Mouse (Mus musculus) left cerebral cortex, adult 18-20 months (tissue): ENCODE measurements around the gene Irak3. TPM values are rescaled to one million over a fixed set of nuclear protein-coding genes. Genes with fewer than 3 reads are reported as not detected.

Experiments used
- DNase-seq, 2 experiments: peaks; one replicate each; pipeline ENCODE4 v3.0.0; 2021 to 2022; ENCODE audit warnings: low spot score in 2 of 2, mixed read lengths in 1 of 2
- total RNA-seq, 2 experiments: library from RNA; stranded (reverse); gene quantifications; 2 replicates each; pipeline ENCODE4 v1.2.3; 2021

Irak3 gene
- total RNA-seq, 2 experiments from 2014 or later: 0.79 to 1.2 TPM

GRCm38 (mm10) chr10:120111691-120112319 lies 90.1 kb downstream of the Irak3 start:
- DNase-seq: no peak

DNA sequence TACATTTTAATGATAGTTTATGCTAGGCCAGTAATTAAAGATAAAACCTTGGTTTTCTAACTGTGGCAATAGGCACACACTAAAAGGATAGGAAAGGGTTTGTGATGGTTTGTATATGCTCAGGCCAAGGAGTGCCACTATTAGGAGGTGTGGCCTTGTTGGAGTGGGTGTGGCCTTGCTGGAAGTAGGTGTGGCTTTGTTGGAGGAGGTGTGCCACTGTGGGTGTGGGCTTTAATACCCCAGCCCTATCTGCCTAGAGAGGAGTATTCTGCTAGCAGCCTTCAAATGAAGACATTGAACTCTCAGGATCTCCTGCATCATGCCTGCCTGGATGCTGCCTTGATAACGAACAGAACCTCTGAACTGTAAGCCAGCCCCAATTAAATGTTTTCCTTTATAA lies 101.1 kb downstream of the Irak3 start:
- no peak for DNase-seq

- no peak for DNase-seq
Observed at GRCm38 (mm10) chr10:120097564-120097963, 104.4 kb downstream of the Irak3 start.

DNA sequence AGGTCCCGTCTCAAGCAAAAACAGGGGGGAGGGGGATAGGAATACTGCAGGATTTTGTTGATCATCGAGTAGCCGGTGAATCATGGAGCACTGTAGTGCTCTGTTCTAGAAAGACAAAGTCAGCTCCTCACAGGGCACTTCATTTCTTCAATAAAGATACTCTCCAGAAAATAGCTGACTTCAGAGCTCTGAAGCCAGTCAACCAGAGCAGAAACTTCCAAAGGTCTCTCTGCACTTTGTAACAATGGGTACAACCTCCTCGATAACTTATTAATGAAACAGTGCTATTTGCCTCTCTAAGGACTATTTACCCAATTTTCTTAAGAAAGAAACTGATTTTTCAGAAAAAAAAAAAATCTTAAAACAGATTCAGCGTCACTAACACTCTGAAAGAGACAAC lies 106.2 kb downstream of the Irak3 start:
- DNase-seq: no peak

- DNase-seq: no peak
Observed at GRCm38 (mm10) chr10:120095136-120095535, 106.8 kb downstream of the Irak3 start.

DNA sequence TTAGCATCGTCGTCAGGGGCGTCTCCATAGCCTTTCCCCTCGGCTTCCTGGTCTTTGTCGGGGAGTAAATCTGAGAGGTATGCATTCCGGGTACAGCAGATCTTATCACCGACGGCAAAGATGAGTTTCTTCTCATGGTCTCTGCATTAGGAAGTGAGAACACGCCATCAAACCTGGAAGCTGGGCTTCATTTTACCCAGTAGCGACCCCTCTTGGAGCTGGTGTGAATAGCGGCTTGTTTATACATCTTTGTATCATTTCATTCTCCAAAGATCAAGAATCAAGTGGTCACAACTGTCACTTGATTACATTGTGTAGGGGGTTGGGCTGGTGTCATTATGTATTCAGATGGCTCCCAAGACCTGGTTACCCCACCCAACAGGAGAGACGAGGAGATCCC lies 109.4 kb downstream of the Irak3 start:
- no peak for DNase-seq

Other genes starting within 250 kb of the Irak3 start
- gene Helb, start 89.1 kb downstream of the Irak3 start, total RNA-seq: 1 to 10 TPM; 2.7 to 3.0 TPM
- 10 to 100 TPM; 59.8 to 65.0 TPM for gene Tmbim4, start 540 bp downstream of the Irak3 start, total RNA-seq
- gene Llph, start 24.9 kb upstream of the Irak3 start, total RNA-seq: 10 to 100 TPM; 20.0 to 22.2 TPM